Comparison of ENCODE assay signal across 21 mouse cellular contexts in the genomic region with DNA sequence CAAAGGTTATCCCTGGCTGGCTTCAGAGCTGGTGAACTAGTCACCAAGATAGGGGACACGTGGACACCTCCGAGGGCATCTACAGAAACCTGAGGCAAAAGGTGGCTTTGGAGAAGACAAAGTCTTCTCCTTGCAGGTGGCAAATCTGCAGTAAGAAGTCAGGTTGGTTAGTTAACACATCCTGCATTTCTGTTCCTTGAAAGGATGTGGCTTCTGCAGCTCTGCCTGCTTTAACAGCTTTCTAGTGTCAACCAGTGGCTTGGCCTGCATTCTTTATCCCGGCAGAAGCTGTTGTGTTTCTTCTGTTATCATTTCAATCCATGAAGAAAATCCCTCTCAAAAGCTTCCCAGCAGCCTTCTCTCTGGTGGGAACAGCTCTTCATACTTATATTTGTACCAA.
DNase-seq lines count a peak whose midpoint lies in the region; ATAC-seq lines count a peak whose summit lies in the region.
"Had no signal": no experiment of that assay in that cellular context is flagged by ENCODE, and none has a peak within 500 bp of the region (broad histone marks: within the 10 kb centered on the region; RNA-seq: fewer than 3 reads in every experiment).

No protein-coding gene starts in this region.

- no peak overlapping the region for H3K4me2 ChIP-seq in forebrain, embryonic 15.5 days (replicated peaks)
- H3K4me2 ChIP-seq in forebrain, embryonic 16.5 days (ENCODE audit: low read length), result no peak overlapping the region
- H3K4me2 ChIP-seq: embryonic facial prominence, embryonic 12.5 days; heart, embryonic 13.5 days; hindbrain, embryonic 12.5 days had no signal

- 0 out of 2 replicates have a peak, but pooled peaks cover 4% of the 10 kb centered on the region for H3K4me1 ChIP-seq in forebrain, embryonic 15.5 days
- H3K4me1 ChIP-seq in forebrain, embryonic 16.5 days (replicated peaks; ENCODE audit: control insufficient read depth, insufficient read depth, low read length), result no peaks in the 10 kb centered on the region
- H3K4me1 ChIP-seq: embryonic facial prominence, embryonic 12.5 days; hindbrain, embryonic 12.5 days had no signal

- H3K27me3 ChIP-seq in forebrain, embryonic 15.5 days, result no peaks in the 10 kb centered on the region
- no peaks in the 10 kb centered on the region for H3K27me3 ChIP-seq in forebrain, embryonic 16.5 days (replicated peaks; ENCODE audit: control insufficient read depth, insufficient read depth, low read length)
- H3K27me3 ChIP-seq: embryonic facial prominence, embryonic 12.5 days; heart, embryonic 13.5 days; hindbrain, embryonic 12.5 days had no signal

- no peaks in the 10 kb centered on the region for H3K36me3 ChIP-seq in forebrain, embryonic 15.5 days
- no peaks in the 10 kb centered on the region for H3K36me3 ChIP-seq in forebrain, embryonic 16.5 days (ENCODE audit: control insufficient read depth, insufficient read depth)
- H3K36me3 ChIP-seq: embryonic facial prominence, embryonic 12.5 days; heart, embryonic 13.5 days; hindbrain, embryonic 12.5 days had no signal

- H3K9ac ChIP-seq in forebrain, embryonic 15.5 days (replicated peaks), result no peak overlapping the region
- H3K9ac ChIP-seq in forebrain, embryonic 16.5 days (replicated peaks; ENCODE audit: low read depth, low read length), result no peak overlapping the region
- H3K9ac ChIP-seq: embryonic facial prominence, embryonic 12.5 days; forebrain, postnatal 0 days; heart, embryonic 13.5 days; hindbrain, embryonic 12.5 days had no signal

- H3K27ac ChIP-seq in forebrain, embryonic 15.5 days (replicated peaks), result peak overlapping the region; percentile 39; the same call in 1 of the 2 replicates
- no peak overlapping the region for H3K27ac ChIP-seq in forebrain, embryonic 16.5 days (ENCODE audit: low read length)
- H3K27ac ChIP-seq: embryonic facial prominence, embryonic 12.5 days; gastrocnemius, adult 2 months; heart, embryonic 13.5 days; hindbrain, embryonic 12.5 days had no signal

- WGBS in forebrain, embryonic 15.5 days, result 91% methylated on average over 3 of the region's 3 CpGs
- 83% methylated on average over 3 of the region's 3 CpGs for WGBS in forebrain, embryonic 16.5 days

- no peaks in the 10 kb centered on the region for H3K9me3 ChIP-seq in forebrain, embryonic 15.5 days
- H3K9me3 ChIP-seq in forebrain, embryonic 16.5 days (ENCODE audit: control insufficient read depth, low read length), result no peaks in the 10 kb centered on the region
- H3K9me3 ChIP-seq: embryonic facial prominence, embryonic 12.5 days; hindbrain, embryonic 12.5 days had no signal

- H3K4me3 ChIP-seq in forebrain, embryonic 15.5 days, result no peak overlapping the region
- no peak overlapping the region for H3K4me3 ChIP-seq in forebrain, embryonic 16.5 days (replicated peaks; ENCODE audit: low read length)
- H3K4me3 ChIP-seq: embryonic facial prominence, embryonic 12.5 days; gastrocnemius, adult 2 months; heart, embryonic 13.5 days; hindbrain, embryonic 12.5 days had no signal

- peak; percentile 62 for DNase-seq in thymus, postnatal 0 days (ENCODE audit: low spot score)
- DNase-seq in thymus, adult 18-20 months, result no peak
- no peak for DNase-seq in frontal cortex, postnatal 10 days (ENCODE audit: low spot score in 2 of 2)
- no peak for DNase-seq in adrenal gland, postnatal 14 days
- DNase-seq: adrenal gland, adult 8-10 months; B cell, adult 2 months; cerebellum, adult 11 months; cerebellum, adult 8-10 months; cerebellum, postnatal 14 days; embryo, embryonic 11 days; gastrocnemius, adult 2 months; gastrocnemius, postnatal 25 days; heart, postnatal 36 days had no signal

- ATAC-seq in forebrain, embryonic 15.5 days (replicated peaks), result no peak
- no peak for ATAC-seq in forebrain, embryonic 16.5 days
- ATAC-seq in inflammation-experienced regulatory T-cells, adult 6 months, result peak; percentile 65
- ATAC-seq: forebrain, postnatal 0 days; hindbrain, embryonic 16.5 days had no signal
